Mouse (Mus musculus) embryo, embryonic 11 days (tissue): ENCODE results near the gene Ppp1r35.

ENCODE experiments used
- DNase-seq: peaks from one replicate; pipeline ENCODE4 v3.0.0-alpha.2; 2015

Gene Ppp1r35

DNA sequence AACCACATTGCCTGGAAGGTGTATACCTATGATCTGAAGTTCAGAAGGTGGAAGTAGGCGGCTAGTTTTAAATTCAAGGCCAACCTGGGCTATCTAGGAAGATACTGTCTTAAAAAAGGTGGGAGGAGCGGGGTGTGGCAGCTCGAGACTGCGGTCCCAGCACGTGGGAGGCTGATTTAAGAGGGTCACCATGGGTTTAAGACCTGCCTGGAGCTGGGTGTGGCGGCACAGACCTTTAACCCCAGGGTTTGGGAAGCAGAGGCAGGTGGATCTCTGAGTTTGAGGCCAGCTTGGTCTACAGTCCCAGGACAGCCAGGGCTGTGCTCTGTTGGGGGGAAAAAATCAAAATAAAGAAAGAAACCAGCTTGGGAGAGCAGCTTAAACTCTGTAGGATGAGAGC is 26.7 kb upstream of the Ppp1r35 start:
- no peak for DNase-seq

DNA sequence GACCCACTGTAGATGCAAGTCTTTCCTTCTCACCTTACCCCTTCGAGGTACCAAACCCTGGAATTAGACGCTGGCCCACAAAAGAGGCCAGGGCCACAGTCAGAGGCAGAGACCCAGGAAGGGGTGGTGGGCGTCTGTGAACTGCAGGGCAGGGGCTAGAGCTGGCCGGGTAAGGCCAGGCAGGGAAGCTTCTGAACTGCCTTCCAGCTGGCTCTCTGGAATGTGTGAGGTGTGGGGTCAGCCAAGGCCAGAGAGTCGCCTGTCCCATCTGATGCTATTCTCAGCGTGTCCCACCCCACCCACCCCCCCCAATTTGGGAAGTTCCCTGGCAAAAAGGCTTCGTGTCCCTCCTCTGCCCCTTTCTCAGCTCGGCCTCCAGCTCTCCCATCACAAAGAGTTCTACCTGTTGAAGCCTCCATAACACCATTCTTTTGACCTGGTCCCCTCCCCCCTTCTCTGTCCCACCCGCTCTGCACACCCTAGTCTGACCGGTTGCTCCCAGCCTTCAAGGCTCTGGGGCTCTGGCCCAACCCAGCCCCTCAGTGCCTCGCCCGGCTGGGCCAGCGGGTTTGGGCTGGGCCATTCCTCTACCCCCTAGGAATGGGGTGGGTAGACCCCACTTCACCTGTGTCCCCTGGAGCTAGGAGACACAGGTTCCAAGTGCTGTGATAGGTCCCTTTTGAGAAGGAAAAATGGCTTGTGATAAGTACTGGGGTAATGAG is 25.4 kb upstream of the Ppp1r35 start:
- no peak for DNase-seq

- DNase-seq, result no peak
Observed at GRCm38 (mm10) chr5:137755425-137755824, 23.2 kb upstream of the Ppp1r35 start.

GRCm38 (mm10) chr5:137756106-137756505 is 22.5 kb upstream of the Ppp1r35 start:
- DNase-seq, result no peak

DNA sequence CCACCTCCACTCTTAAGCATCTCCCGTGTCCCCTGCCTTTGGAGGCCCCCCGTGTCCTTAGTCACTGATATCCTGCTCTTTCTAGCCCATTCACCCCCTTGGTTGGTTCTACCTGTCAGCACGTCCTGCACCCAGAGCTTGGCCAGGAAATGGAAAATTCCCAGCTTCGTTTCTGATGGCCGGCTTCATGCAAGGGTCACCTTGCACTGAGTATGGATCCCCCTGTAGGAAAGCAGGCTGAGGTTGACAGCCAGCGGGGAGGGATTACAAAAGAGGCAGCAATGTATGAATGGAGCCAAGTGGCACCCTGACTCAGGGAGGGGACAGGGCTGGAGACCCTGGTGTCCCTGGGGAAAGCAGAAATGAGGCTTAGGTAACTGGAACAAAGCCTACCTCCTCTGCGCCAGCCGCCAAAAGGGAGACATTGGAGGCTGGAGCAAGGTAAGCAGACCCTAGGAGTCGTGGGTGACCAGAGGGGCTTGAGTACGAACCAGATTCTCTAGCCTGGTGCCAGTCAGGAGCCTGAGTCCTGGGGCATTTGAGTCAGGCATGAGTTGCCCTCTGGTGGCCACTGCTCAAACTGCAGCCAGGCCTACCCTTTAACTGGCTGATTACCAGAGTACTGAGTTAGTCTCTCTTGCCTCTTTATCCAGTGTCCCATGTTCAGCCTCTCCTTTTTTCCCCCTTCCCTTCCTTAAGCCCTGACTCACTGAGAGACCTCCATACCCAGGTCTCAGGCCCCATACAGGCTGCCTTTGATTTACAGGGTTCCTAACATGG is 21.6 kb upstream of the Ppp1r35 start:
- peak; percentile 88 for DNase-seq

GRCm38 (mm10) chr5:137757887-137758286 is 20.8 kb upstream of the Ppp1r35 start:
- DNase-seq, result no peak

DNA sequence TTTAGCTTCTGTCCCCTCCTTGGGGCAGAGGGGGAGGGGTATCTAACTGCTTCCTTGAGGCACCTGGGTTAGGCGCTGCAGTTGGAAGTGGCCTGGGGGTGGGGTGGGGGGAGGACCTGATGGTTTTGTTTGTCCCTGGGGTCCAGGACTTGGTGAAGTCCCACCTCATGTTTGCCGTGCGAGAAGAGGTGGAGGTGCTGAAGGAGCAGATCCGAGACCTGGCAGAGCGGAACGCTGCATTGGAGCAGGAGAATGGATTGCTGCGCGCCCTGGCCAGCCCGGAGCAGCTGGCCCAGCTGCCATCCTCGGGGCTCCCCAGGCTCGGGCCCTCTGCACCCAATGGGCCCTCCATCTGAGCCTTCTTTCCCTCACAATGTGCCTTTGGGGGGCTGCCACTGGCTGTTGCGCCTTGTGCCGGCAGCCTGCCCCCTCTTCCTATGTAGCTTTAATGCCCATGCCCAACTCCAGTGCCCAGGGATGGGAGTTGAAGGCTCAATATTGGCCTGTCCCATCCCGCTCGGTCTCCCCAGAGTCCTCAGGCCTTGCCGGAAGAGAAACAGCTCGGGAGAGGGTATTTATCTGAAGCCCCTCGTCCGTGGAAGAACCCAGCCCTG is 19.6 kb upstream of the Ppp1r35 start:
- no peak for DNase-seq

GRCm38 (mm10) chr5:137759971-137760412 is 18.7 kb upstream of the Ppp1r35 start:
- DNase-seq, result peak; percentile 74

DNA sequence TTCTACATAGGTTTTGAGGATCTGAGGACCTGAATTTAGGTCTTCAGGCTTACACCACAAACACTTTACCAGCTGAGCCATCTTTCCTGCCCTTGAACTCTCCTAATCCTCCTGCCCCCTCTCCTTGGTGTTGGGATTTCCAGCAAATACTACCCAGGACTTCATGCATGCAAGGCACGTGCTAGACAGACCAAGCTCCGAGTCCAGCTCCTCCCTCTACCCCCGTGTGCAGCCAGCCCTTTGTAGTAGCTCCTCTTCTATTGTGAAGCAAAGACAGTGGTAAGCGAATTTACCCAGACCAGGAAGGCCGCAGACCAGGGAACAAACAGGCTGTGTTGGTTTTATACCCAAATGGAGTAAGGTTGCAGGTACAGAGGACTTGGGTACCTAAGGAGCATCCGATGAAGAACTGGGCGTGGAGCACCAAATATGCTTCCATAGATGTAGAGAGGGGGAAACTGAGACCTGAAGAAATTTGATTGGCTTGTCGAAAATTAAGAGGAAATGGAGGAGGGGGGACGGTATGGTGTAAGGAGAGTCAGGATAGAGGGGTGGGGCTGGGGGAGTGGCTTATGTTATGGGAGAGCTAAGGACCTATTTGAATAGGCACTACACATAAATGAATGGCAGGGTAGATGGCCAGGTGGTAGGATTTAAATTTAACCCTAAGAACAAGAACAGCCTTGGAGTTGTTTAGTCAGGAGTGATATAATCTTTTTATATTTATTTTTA is 13.9 kb upstream of the Ppp1r35 start:
- DNase-seq, result no peak

DNA sequence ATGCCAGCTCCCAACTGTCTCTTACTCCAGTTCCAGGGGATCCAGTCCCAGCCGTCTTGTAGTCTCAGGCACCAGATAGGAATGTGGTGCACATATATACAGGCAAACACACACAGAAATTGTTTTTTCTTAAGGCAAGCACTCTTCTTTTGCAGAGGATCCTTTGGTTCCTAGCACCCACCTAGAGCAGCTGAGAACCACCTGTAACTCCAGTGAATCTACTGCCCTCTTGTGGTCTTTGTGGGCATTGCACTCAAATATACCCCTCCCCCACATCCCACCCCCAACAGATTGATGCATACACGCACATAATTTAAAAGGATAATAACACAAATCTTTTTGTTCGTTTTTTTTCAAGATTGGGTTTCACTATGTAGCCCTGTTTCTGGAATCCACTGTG is 12.4 kb upstream of the Ppp1r35 start:
- DNase-seq, result peak; percentile 27

GRCm38 (mm10) chr5:137768475-137768874 is 10.2 kb upstream of the Ppp1r35 start:
- DNase-seq, result no peak

DNA sequence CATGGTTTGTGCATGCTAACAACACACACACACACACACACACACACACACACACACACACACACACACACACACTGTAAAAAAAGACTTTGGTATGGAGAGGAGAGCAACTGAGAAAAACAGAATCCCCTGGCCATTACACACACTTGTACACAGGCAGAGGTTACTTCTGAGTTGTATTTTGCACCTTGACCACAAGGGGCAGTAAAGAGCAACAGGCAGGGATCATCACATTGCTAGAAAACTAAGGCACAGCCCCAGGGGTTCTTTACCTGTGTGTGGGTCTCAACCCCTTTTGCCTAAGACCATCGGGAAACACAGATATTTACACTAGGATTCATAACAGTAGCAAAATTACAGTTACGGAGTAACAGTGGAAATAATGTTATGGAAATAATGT is 7.9 kb upstream of the Ppp1r35 start:
- DNase-seq, result peak; percentile 59

GRCm38 (mm10) chr5:137772755-137773154 is 5.9 kb upstream of the Ppp1r35 start:
- no peak for DNase-seq

DNA sequence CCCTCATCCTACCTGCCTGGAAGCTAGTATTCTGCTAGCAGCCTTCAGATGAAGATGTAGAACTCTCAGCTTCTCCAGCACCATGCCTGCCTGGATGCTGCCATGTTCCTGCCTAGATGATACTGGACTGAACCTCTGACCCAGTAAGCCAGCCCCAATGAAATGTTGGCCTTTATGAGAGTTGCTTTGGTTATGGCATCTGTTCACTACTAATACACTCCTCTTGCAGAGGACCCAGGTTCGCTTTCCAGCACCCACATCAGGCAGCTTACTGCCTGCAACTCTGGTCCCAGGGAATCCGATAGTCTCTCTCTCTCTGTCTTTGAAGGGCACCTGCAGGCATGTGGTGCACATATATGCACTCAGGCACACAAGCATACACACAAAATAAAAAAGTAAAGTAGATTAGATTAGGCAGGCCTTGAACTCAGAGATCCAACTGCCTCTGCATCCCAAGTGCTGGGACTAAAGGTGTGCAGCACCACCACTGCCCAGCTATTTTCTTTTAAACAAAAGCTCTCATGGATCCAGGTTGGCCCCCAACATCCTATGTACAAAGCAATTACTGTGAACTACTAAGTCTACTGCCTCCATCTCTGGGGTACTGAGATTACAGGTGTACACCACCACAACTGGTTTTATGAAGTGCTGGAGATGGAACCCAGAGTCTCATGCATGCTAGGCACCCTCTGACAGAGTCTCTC is 2.9 kb upstream of the Ppp1r35 start:
- DNase-seq, result no peak

GRCm38 (mm10) chr5:137776408-137776918 is 2.2 kb upstream of the Ppp1r35 start:
- DNase-seq, result no peak

GRCm38 (mm10) chr5:137777267-137777845 is 1.3 kb upstream of the Ppp1r35 start:
- DNase-seq, result no peak

- DNase-seq, result peak; percentile 56
Observed at GRCm38 (mm10) chr5:137779053-137779933, 644 bp downstream of the Ppp1r35 start.

GRCm38 (mm10) chr5:137781661-137782060 is 3.0 kb downstream of the Ppp1r35 start:
- no peak for DNase-seq

DNA sequence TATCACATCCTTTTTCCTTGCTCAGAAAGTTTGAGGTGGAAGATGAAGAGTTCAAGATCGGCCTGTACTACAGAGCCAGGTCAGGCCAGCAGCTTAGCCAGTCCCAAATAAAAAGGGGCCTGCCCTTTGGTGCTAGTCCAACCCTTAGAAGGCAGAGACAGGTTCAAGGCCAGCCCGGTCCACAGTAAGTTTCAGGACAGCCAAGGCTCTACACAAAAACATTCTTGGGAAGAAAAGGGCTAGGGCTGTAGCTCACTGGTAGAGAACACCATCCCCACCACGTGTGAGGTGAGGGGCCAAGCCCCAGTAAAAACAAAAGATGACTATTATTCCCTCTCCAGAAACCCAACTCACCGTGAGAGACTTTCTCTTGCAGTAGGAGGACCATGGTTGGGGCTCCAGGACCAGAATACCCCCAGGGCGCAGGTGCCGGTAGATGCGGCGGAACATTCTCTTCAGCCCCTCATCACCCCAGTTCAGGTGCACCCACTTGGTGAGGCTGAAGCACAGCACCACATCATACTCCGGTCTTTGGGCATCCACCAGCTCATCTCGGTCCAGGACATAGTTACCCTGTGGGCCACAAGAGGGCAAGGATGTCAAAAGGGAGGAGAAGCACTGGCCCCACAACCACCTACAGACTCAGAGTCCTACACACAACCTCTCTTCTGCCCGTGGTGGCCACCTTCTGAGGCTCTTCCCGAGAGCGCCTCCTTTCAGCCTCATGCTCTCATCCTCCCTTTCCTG is 4.3 kb downstream of the Ppp1r35 start:
- no peak for DNase-seq

DNA sequence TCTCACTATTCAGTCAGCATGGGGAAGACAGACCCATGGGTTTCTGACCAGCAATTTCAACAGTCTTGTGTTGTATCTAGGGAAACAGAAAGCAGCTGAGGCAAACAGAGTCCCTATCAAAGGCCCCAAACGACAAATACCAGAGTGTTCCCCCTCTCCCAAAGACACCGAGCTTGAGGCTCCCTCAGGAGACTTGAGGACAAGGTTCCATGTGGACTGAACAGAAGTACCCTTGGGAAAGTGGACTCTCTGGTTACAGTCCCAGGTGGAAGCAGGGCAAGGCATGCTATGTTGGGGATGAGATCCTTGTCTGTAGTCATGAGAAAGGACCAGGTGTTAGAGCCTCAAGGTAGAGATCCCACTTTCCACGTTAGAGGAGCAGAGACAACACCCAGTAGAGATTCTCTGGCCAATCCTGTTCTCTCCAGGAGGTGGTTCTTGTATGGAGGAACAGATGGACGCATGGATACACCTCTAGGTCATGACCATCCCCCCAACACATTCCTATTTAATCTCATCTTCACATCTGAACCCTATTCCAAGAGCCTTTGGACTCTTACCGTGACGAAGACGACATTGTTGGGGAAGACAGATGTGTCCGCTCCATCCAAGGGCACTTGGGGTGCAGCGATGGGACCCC is 5.4 kb downstream of the Ppp1r35 start:
- no peak for DNase-seq
